Mouse (Mus musculus): Measurements from ENCODE around the gene Astn2.

DNA sequence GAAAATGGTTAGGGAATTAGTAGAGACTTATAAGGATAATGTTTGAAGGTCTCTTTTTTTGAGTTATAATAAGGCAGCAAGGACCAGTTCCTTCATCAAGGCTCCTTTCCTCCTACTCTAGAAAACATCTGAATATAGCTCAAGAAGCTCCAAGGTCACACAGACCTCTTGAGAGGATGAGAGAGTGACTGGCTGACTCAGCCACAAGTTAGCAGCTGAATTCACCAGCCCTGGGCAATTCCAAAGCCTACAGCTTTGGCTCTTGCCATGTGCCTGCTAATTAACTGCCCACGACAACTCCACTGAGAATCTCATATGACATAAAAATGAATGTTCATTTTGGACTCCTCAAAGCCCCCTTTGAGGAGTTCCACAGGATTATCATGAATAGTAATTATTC is 686.5 kb downstream of the Astn2 start:
- no peak for TF ChIP-seq CTCF (IDR thresholded peaks at IDR 0.05; ENCODE audit: low read depth, low read length)
- no peak for TF ChIP-seq POLR2A (IDR thresholded peaks at IDR 0.05; ENCODE audit: borderline replicate concordance, low read depth, low read length)
